Mouse (Mus musculus) stomach, embryonic 14.5 days (tissue): ENCODE results near the gene Ptprj. TPM values are rescaled to one million over a fixed set of nuclear protein-coding genes. Genes with fewer than 3 reads are reported as not detected.

Source experiments
- ATAC-seq: fragments of 200-750 bp; cut with Nextera tagmentation; 2 replicates; pipeline ENCODE4 v1.8.0; 2017; ENCODE audit warnings: low read depth, moderate TSS enrichment; ENCODE audit not compliant: insufficient number of reproducible peaks, insufficient read depth, low FRiP score
- H3K27ac ChIP-seq: fragments of 300-500 bp; sonication (generic); 2 replicates; pipeline ENCODE4 v1.5.1; 2014; ENCODE audit warnings: mild to moderate bottlenecking, low read length, moderate library complexity, mixed read lengths
- H3K27me3 ChIP-seq: fragments of 300-500 bp; sonication (generic); 2 replicates; pipeline ENCODE4 v1.6.1; 2014; ENCODE audit warnings: low read length, control low read depth, mixed read lengths; ENCODE audit not compliant: control insufficient read depth, insufficient read depth
- H3K36me3 ChIP-seq: fragments of 300-500 bp; sonication (generic); 2 replicates; pipeline ENCODE4 v1.6.1; 2014; ENCODE audit warnings: mild to moderate bottlenecking, control low read depth, low read length, moderate library complexity, mixed read lengths; ENCODE audit not compliant: control insufficient read depth, insufficient read depth
- H3K4me1 ChIP-seq: fragments of 300-500 bp; sonication (generic); 2 replicates; pipeline ENCODE4 v1.6.1; 2014; ENCODE audit warnings: low read length, control low read depth, mixed read lengths; ENCODE audit not compliant: control insufficient read depth, insufficient read depth
- H3K4me2 ChIP-seq: fragments of 300-500 bp; sonication (generic); replicated peaks from 2 replicates; pipeline ENCODE4 v1.6.1; 2014; ENCODE audit warnings: low read depth, low read length, control low read depth
- H3K4me3 ChIP-seq: fragments of 300-500 bp; sonication (generic); 2 replicates; pipeline ENCODE4 v1.5.1; 2014; ENCODE audit warnings: low read depth, low read length, control low read depth
- H3K9ac ChIP-seq: fragments of 300-500 bp; sonication (generic); replicated peaks from 2 replicates; pipeline ENCODE4 v1.6.1; 2014; ENCODE audit warnings: low read depth, mild to moderate bottlenecking, control low read depth, low read length, moderate library complexity, mixed read lengths
- H3K9me3 ChIP-seq: fragments of 300-500 bp; sonication (generic); 2 replicates; pipeline ENCODE4 v1.6.1; 2016; ENCODE audit warnings: low read depth, low read length, control low read depth; ENCODE audit not compliant: control insufficient read depth
- WGBS: fragments of 180-500 bp; shearing (Covaris S2); extraction: QIAGEN DNeasy Blood & Tissue Kit; methylation state at CpG from one replicate; pipeline ENCODE4 v1.1.7; 2014; 5-methylcytosine and 5-hydroxymethylcytosine counted together
- polyA plus RNA-seq: library from polyadenylated mRNA; unstranded; fragments of >200 nt; fragmentation: Nextera tagmentation; extraction: Ambion mirVana; gene quantifications from 2 replicates; pipeline ENCODE4 v1.2.1, GENCODE M21; 2014

Ptprj gene
- polyA plus RNA-seq, 1 experiment from 2014 or later, result 6.0 TPM

DNA sequence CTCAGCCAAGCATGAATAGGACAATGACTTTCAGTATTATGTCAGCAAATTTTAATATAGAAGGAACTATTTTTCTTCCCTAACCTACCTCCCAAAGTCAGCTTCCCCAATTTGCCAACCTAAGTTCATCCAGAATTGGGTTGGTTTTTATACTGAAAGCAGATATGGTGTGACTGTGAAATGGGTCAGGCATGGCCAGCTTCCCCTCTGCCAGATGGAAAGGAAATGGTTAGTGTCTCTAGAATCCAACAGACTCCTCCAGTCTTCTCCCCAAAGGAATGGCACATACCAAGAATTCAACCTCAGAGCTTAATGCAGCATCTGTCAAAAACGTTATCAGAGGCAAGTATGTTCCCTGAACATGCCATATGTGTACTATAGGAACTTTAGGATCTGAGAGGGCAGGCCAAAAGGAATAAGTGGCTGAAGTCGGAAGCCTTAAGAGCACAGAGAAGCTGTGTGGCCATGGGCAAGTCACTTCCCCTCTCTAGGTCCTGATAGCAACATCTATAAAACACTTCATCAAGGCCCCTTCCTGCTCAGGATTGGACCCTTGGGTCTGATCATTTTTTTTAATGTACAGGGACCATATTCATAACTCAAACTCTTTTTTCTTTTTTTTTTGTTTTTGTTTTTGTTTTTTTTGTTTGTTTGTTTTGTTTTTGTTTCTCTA is 21.3 kb downstream of the Ptprj start:
- Histone ChIP-seq H3K9ac (no peak overlapping the region), H3K4me2 (no peak overlapping the region), H3K27ac (no peak overlapping the region), H3K36me3 (no peaks in the 10 kb centered on the region), H3K4me1 (0 out of 2 replicates have a peak, but pooled peaks cover 4% of the 10 kb centered on the region), H3K4me3 (no peak overlapping the region), H3K9me3 (no peaks in the 10 kb centered on the region), H3K27me3 (no peaks in the 10 kb centered on the region)
- ATAC-seq, result no peak
- 80% methylated on average over 2 of the region's 2 CpGs for WGBS

GRCm38 (mm10) chr2:90558361-90558760 is 22.1 kb downstream of the Ptprj start:
- H3K4me1 ChIP-seq, result 0 out of 2 replicates have a peak, but pooled peaks cover 8% of the 10 kb centered on the region
- H3K9ac ChIP-seq, result no peak overlapping the region
- H3K36me3 ChIP-seq, result no peaks in the 10 kb centered on the region
- H3K4me3 ChIP-seq, result no peak overlapping the region
- H3K27ac ChIP-seq, result no peak overlapping the region
- no peaks in the 10 kb centered on the region for H3K9me3 ChIP-seq
- H3K27me3 ChIP-seq, result no peaks in the 10 kb centered on the region
- WGBS, result 83% methylated on average over 11 of the region's 11 CpGs
- no peak overlapping the region for H3K4me2 ChIP-seq
- no peak for ATAC-seq

- no peak overlapping the region for H3K27ac ChIP-seq
- H3K4me2 ChIP-seq, result no peak overlapping the region
- 73% methylated on average over 3 of the region's 3 CpGs for WGBS
- no peak for ATAC-seq
- H3K36me3 ChIP-seq, result no peaks in the 10 kb centered on the region
- no peak overlapping the region for H3K4me3 ChIP-seq
- H3K4me1 ChIP-seq, result 0 out of 2 replicates have a peak, but pooled peaks cover 8% of the 10 kb centered on the region
- H3K27me3 ChIP-seq, result no peaks in the 10 kb centered on the region
- H3K9ac ChIP-seq, result no peak overlapping the region
- no peaks in the 10 kb centered on the region for H3K9me3 ChIP-seq
These were observed 22.5 kb downstream of the Ptprj start for GRCm38 (mm10) chr2:90557913-90558312.

- no peak overlapping the region for H3K9ac ChIP-seq
- no peak overlapping the region for H3K4me2 ChIP-seq
- 78% methylated on average over 5 of the region's 5 CpGs for WGBS
- no peak overlapping the region for H3K27ac ChIP-seq
- H3K4me3 ChIP-seq, result no peak overlapping the region
- no peaks in the 10 kb centered on the region for H3K27me3 ChIP-seq
- H3K36me3 ChIP-seq, result no peaks in the 10 kb centered on the region
- H3K9me3 ChIP-seq, result no peaks in the 10 kb centered on the region
- H3K4me1 ChIP-seq, result 0 out of 2 replicates have a peak, but pooled peaks cover 8% of the 10 kb centered on the region
- no peak for ATAC-seq
These were observed 24.7 kb downstream of the Ptprj start for GRCm38 (mm10) chr2:90555744-90556143.

DNA sequence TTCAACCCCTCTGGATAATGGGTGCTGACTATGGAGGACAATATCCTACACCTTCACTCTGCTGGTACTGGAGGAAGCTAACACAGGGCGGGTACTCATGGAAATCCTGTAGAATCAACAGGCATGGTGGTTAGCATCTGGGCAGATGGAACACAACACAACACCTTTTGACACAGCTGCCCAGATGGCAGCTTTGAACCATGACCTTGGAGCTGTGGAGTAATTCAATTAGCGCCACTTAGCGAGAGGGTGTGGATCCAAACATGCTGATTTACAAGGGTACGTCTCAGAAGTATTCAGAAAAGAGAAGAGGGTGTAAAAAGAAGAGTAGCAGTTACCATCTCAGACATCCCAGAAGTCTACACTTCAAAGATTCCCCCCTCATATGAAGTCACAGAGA is 25.6 kb downstream of the Ptprj start:
- H3K27me3 ChIP-seq, result no peaks in the 10 kb centered on the region
- no peaks in the 10 kb centered on the region for H3K36me3 ChIP-seq
- 81% methylated on average over 4 of the region's 4 CpGs for WGBS
- no peak for ATAC-seq
- no peak overlapping the region for H3K9ac ChIP-seq
- no peak overlapping the region for H3K4me3 ChIP-seq
- 0 out of 2 replicates have a peak, but pooled peaks cover 6% of the 10 kb centered on the region for H3K4me1 ChIP-seq
- no peaks in the 10 kb centered on the region for H3K9me3 ChIP-seq
- no peak overlapping the region for H3K27ac ChIP-seq
- no peak overlapping the region for H3K4me2 ChIP-seq

DNA sequence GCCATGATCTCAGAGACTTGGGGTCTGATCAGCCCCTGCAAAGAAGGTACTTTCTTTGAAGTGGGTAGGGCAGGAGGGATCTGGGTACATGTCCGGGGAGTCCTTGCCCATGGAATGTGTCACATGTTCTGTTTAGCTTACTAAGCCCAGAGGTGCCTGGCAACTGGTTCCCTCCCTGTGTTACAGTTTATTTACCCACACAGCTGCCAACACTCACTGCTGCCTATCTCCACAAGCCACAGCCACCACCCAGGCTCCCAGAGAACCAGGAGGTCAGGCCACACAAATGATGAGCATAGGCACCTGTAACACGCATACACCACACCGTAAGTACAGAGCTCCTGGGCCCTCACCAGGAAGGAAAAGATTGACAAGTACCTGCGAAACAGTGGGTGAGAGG is 26.6 kb downstream of the Ptprj start:
- Histone ChIP-seq H3K4me1 (0 out of 2 replicates have a peak, but pooled peaks cover 6% of the 10 kb centered on the region), H3K9me3 (no peaks in the 10 kb centered on the region), H3K4me3 (no peak overlapping the region), H3K4me2 (no peak overlapping the region), H3K9ac (no peak overlapping the region), H3K27me3 (no peaks in the 10 kb centered on the region), H3K36me3 (no peaks in the 10 kb centered on the region), H3K27ac (no peak overlapping the region)
- peak; percentile 50; the same call in 1 of the 2 replicates for ATAC-seq
- WGBS, result 77% methylated on average over 4 of the region's 4 CpGs

GRCm38 (mm10) chr2:90550656-90551055 is 29.8 kb downstream of the Ptprj start:
- Histone ChIP-seq H3K4me2 (no peak overlapping the region), H3K36me3 (no peaks in the 10 kb centered on the region), H3K27ac (no peak overlapping the region), H3K9ac (no peak overlapping the region), H3K9me3 (no peaks in the 10 kb centered on the region), H3K4me3 (no peak overlapping the region), H3K27me3 (no peaks in the 10 kb centered on the region), H3K4me1 (0 out of 2 replicates have a peak, but pooled peaks cover 6% of the 10 kb centered on the region)
- ATAC-seq, result no peak
- WGBS, result 86% methylated on average over 6 of the region's 6 CpGs

GRCm38 (mm10) chr2:90548541-90548940 is 31.9 kb downstream of the Ptprj start:
- Histone ChIP-seq H3K27ac (no peak overlapping the region), H3K27me3 (no peaks in the 10 kb centered on the region), H3K4me2 (no peak overlapping the region), H3K9me3 (no peaks in the 10 kb centered on the region), H3K4me1 (no peaks in the 10 kb centered on the region), H3K9ac (no peak overlapping the region), H3K36me3 (no peaks in the 10 kb centered on the region), H3K4me3 (no peak overlapping the region)
- 0 out of 2 replicates have a peak, but pooled peaks have one; percentile 4 for ATAC-seq
- 89% methylated on average over 5 of the region's 5 CpGs for WGBS
